Mouse (Mus musculus) forebrain, embryonic 15.5 days (tissue): ENCODE results near the gene Mcoln2. TPM values are rescaled to one million over a fixed set of nuclear protein-coding genes. Genes with fewer than 3 reads are reported as not detected.
A peak's percentile ranks its signal among the peaks of the same experiment; 100 is the strongest.

Source experiments
- ATAC-seq: fragments of 200-750 bp; cut with Nextera tagmentation; replicated peaks from 2 replicates; pipeline ENCODE4 v1.8.0; 2017; ENCODE audit warnings: mild to moderate bottlenecking, moderate TSS enrichment, moderate library complexity
- H3K27ac ChIP-seq: fragments of 300-500 bp; sonication (generic); replicated peaks from 2 replicates; pipeline ENCODE4 v1.5.1; 2015; ENCODE audit warnings: mild to moderate bottlenecking, inconsistent platforms
- H3K27me3 ChIP-seq: fragments of 300-500 bp; sonication (generic); 2 replicates; pipeline ENCODE4 v1.6.1; 2015; ENCODE audit warnings: inconsistent platforms
- H3K36me3 ChIP-seq: fragments of 300-500 bp; sonication (generic); 2 replicates; pipeline ENCODE4 v1.6.1; 2015; ENCODE audit warnings: mild to moderate bottlenecking, inconsistent platforms
- H3K4me1 ChIP-seq: fragments of 300-500 bp; sonication (generic); 2 replicates; pipeline ENCODE4 v1.6.1; 2015; ENCODE audit warnings: inconsistent platforms
- H3K4me2 ChIP-seq: fragments of 300-500 bp; sonication (generic); replicated peaks from 2 replicates; pipeline ENCODE4 v1.6.1; 2015; ENCODE audit warnings: mild to moderate bottlenecking, inconsistent platforms
- H3K4me3 ChIP-seq: fragments of 300-500 bp; sonication (generic); 2 replicates; pipeline ENCODE4 v1.5.1; 2015; ENCODE audit warnings: mild to moderate bottlenecking, inconsistent platforms
- H3K9ac ChIP-seq: fragments of 300-500 bp; sonication (generic); replicated peaks from 2 replicates; pipeline ENCODE4 v1.6.1; 2015; ENCODE audit warnings: mild to moderate bottlenecking, inconsistent platforms
- H3K9me3 ChIP-seq: fragments of 300-500 bp; sonication (generic); 2 replicates; pipeline ENCODE4 v1.6.1; 2016; ENCODE audit warnings: inconsistent platforms
- WGBS: fragments of 180-500 bp; shearing (Covaris S2); methylation state at CpG from one replicate; pipeline ENCODE4 v1.1.7; 2015; ENCODE audit warnings: mixed read lengths; 5-methylcytosine and 5-hydroxymethylcytosine counted together
- polyA plus RNA-seq: library from polyadenylated mRNA; unstranded; fragments of >200 nt; fragmentation: Nextera tagmentation; extraction: Ambion mirVana; gene quantifications from 2 replicates; pipeline ENCODE4 v1.2.1, GENCODE M21; 2015

The Mcoln2 gene
- polyA plus RNA-seq, 1 experiment from 2014 or later, result not detected

- Histone ChIP-seq H3K9ac (no peak overlapping the region), H3K4me3 (no peak overlapping the region), H3K9me3 (no peaks in the 10 kb centered on the region), H3K4me2 (no peak overlapping the region), H3K4me1 (no peaks in the 10 kb centered on the region), H3K36me3 (no peaks in the 10 kb centered on the region), H3K27me3 (no peaks in the 10 kb centered on the region), H3K27ac (no peak overlapping the region)
- WGBS, result 79% methylated on average over 5 of the region's 5 CpGs
- no peak for ATAC-seq
These were observed 63.7 kb downstream of the Mcoln2 start for GRCm38 (mm10) chr3:146213336-146213735.

DNA sequence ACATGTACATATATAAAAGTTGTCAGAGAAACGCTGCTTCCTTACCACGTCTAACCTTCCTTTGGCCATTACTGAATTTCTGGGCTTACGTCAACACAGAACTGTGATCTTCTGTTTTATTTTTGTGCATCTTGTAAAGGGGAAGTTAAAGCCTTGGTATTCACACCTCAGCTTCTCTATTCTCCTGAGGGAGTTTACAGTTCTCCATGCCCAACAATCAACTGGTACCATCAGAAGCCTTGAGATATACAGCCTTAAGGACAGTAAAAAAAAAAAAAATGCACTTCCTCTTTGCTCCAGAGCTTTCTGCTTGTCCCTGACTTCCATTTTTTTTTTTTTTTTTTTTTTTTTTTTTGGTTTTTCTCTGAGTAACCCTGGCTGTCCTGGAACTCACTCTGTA, 66.9 kb downstream of the Mcoln2 start:
- H3K27ac ChIP-seq, result no peak overlapping the region
- H3K4me1 ChIP-seq, result peaks cover 11% of the 10 kb centered on the region
- H3K9ac ChIP-seq, result no peak overlapping the region
- no peak for ATAC-seq
- no peak overlapping the region for H3K4me2 ChIP-seq
- H3K36me3 ChIP-seq, result no peaks in the 10 kb centered on the region
- H3K9me3 ChIP-seq, result no peaks in the 10 kb centered on the region
- H3K4me3 ChIP-seq, result no peak overlapping the region
- H3K27me3 ChIP-seq, result peaks cover 23% of the 10 kb centered on the region
- WGBS, result 94% methylated on average over 3 of the region's 3 CpGs

- Histone ChIP-seq H3K27me3 (peaks cover 41% of the 10 kb centered on the region), H3K27ac (no peak within 1 kb of the TSS), H3K9ac (peak within 1 kb of the TSS; percentile 17; the same call in 1 of the 2 replicates), H3K4me3 (peak within 1 kb of the TSS; percentile 44), H3K4me1 (peaks cover 11% of the 10 kb centered on the region), H3K9me3 (no peaks in the 10 kb centered on the region), H3K4me2 (peak within 1 kb of the TSS; percentile 91), H3K36me3 (no peaks in the 10 kb centered on the region)
- WGBS, result under 1% methylated on average over 69 of the region's 73 CpGs
- ATAC-seq, result peak; percentile 90
These were observed 71.3 kb downstream of the Mcoln2 start, which contains the start of gene Lpar3 for GRCm38 (mm10) chr3:146220776-146221486. TSS of gene Lpar3 (plus strand) at chr3:146220963.

DNA sequence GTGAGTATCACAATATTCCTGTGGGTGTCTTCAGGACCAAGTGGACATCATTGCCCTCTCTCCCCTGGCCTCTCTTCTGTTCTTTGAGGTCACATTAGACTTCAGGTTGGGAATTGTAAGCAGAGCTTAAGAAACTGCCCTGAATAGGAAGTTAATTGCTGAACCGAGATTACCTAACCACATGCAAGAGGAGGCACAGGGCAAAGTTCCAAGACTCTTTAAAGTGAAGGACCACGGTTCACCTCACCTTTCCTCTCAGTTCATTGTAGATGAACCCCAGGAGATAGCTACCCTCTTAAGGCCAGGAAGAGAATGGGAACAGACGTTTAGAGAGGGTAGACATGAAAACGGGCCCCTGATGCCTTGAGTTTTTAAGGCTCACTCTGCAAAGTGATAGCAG, 74.6 kb downstream of the Mcoln2 start:
- no peak for ATAC-seq
- Histone ChIP-seq H3K4me2 (no peak overlapping the region), H3K4me3 (no peak overlapping the region), H3K4me1 (peaks cover 14% of the 10 kb centered on the region), H3K27me3 (peaks cover 43% of the 10 kb centered on the region), H3K9ac (no peak overlapping the region), H3K9me3 (no peaks in the 10 kb centered on the region), H3K27ac (no peak overlapping the region), H3K36me3 (no peaks in the 10 kb centered on the region)
- 60% methylated on average over 4 of the region's 4 CpGs for WGBS

- no peak for ATAC-seq
- Histone ChIP-seq H3K27me3 (peaks cover 35% of the 10 kb centered on the region; the same call in 1 of the 2 replicates), H3K36me3 (no peaks in the 10 kb centered on the region), H3K4me1 (peaks cover 14% of the 10 kb centered on the region), H3K9me3 (no peaks in the 10 kb centered on the region), H3K4me2 (no peak overlapping the region), H3K27ac (no peak overlapping the region), H3K4me3 (no peak overlapping the region), H3K9ac (no peak overlapping the region)
- WGBS, result 80% methylated on average over 7 of the region's 7 CpGs
These were observed 75.6 kb downstream of the Mcoln2 start for GRCm38 (mm10) chr3:146225061-146225761.

- H3K9ac ChIP-seq, result no peak overlapping the region
- H3K36me3 ChIP-seq, result no peaks in the 10 kb centered on the region
- ATAC-seq, result no peak
- no peaks in the 10 kb centered on the region for H3K9me3 ChIP-seq
- H3K4me1 ChIP-seq, result peaks cover 3% of the 10 kb centered on the region; the same call in 1 of the 2 replicates
- H3K4me3 ChIP-seq, result no peak overlapping the region
- no peak overlapping the region for H3K27ac ChIP-seq
- 71% methylated on average over 3 of the region's 3 CpGs for WGBS
- peaks cover 13% of the 10 kb centered on the region; the same call in 1 of the 2 replicates for H3K27me3 ChIP-seq
- no peak overlapping the region for H3K4me2 ChIP-seq
These were observed 77.8 kb downstream of the Mcoln2 start for GRCm38 (mm10) chr3:146227427-146227826.

DNA sequence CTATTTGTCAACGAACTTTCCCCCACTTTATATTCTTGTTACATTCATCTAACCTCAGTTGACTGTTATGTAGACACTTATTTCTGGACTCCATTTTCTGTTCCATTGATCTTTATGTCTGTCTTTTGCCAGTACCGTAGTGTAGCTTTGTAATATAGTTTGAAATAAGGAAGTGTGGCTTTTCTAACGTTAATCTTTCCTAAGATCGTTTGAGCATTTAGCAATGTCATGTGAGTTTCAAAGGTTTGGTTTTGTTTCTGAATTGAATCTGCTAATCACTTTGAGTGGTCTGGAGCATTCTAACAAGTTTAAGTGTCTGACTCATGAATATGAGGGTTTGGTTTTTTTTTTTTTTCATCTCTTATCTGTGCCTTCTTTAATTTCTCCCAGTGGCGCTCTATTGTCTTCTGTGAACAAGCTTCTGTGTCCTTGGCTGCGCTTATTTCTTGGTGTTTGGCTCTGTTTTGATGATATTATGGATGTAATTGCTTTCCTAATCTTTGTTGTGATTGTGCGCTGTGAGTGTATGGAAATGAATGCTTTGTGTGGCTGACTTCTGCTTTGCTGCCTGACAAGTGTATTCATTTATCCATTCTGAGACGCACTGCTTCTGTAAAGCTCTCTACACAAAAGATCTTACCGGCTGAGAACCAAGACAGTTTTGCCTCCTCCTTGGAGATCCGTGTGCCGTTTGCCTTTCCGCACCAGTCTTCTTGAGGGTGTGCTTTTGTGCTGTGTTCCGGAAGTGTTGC, 79.1 kb downstream of the Mcoln2 start:
- Histone ChIP-seq H3K36me3 (no peaks in the 10 kb centered on the region), H3K9ac (no peak overlapping the region), H3K4me1 (peaks cover 3% of the 10 kb centered on the region; the same call in 1 of the 2 replicates), H3K27me3 (0 out of 2 replicates have a peak, but pooled peaks cover 5% of the 10 kb centered on the region), H3K4me3 (no peak overlapping the region), H3K4me2 (no peak overlapping the region), H3K9me3 (no peaks in the 10 kb centered on the region), H3K27ac (no peak overlapping the region)
- WGBS, result 30% methylated on average over 13 of the region's 13 CpGs
- ATAC-seq, result no peak

- peaks cover 3% of the 10 kb centered on the region; the same call in 1 of the 2 replicates for H3K4me1 ChIP-seq
- no peak overlapping the region for H3K4me2 ChIP-seq
- no peak for ATAC-seq
- no peaks in the 10 kb centered on the region for H3K36me3 ChIP-seq
- 71% methylated on average over 7 of the region's 7 CpGs for WGBS
- no peak overlapping the region for H3K4me3 ChIP-seq
- no peak overlapping the region for H3K27ac ChIP-seq
- H3K27me3 ChIP-seq, result no peaks in the 10 kb centered on the region
- H3K9ac ChIP-seq, result no peak overlapping the region
- H3K9me3 ChIP-seq, result no peaks in the 10 kb centered on the region
These were observed 83.1 kb downstream of the Mcoln2 start for GRCm38 (mm10) chr3:146232708-146233107.

DNA sequence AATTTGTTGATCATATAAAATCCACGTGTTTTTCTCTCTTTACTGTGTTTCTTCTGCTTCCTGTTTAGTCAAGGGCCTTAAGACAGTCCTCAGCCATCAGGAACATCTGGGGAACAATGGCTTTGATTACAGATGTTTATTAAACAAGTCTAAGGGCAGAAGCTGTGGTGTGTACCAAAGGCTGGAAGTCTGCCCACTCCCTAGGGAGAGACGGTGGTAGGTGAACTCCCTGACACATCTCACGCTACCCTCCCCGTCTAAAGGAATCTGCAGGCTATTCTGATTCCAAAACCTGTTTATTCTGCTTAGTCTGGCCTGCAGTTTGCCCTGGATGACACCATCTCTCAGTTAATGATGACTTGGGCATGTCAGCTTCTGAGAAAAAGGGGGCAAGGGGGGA, 84.1 kb downstream of the Mcoln2 start:
- WGBS, result 73% methylated on average over 4 of the region's 4 CpGs
- Histone ChIP-seq H3K4me1 (peaks cover 3% of the 10 kb centered on the region; the same call in 1 of the 2 replicates), H3K36me3 (no peaks in the 10 kb centered on the region), H3K27me3 (no peaks in the 10 kb centered on the region), H3K4me2 (no peak overlapping the region), H3K9me3 (no peaks in the 10 kb centered on the region), H3K4me3 (no peak overlapping the region), H3K9ac (no peak overlapping the region), H3K27ac (no peak overlapping the region)
- no peak for ATAC-seq

DNA sequence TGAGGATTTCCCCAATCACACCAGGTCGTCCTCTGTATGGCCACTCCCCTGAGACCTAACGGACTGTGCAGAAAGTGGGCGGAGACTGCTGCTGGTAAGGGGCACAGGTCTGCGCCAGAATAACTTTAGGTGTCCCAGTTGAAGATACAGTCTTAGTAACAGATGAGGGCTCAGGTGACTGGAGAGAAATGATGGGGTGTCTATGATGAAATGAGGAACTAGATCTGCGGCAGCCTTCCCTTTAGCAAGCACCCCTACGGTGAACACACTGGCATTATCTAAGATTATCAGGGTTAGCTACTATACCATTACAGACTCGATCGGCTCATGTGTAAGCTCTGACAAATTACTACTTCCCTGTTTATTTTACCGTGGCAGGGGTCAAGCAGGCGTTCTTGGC, 84.9 kb downstream of the Mcoln2 start:
- Histone ChIP-seq H3K36me3 (no peaks in the 10 kb centered on the region), H3K27me3 (no peaks in the 10 kb centered on the region), H3K9ac (no peak overlapping the region), H3K4me3 (no peak overlapping the region), H3K27ac (no peak overlapping the region), H3K4me1 (no peaks in the 10 kb centered on the region), H3K9me3 (no peaks in the 10 kb centered on the region), H3K4me2 (no peak overlapping the region)
- 77% methylated on average over 10 of the region's 10 CpGs for WGBS
- no peak for ATAC-seq

DNA sequence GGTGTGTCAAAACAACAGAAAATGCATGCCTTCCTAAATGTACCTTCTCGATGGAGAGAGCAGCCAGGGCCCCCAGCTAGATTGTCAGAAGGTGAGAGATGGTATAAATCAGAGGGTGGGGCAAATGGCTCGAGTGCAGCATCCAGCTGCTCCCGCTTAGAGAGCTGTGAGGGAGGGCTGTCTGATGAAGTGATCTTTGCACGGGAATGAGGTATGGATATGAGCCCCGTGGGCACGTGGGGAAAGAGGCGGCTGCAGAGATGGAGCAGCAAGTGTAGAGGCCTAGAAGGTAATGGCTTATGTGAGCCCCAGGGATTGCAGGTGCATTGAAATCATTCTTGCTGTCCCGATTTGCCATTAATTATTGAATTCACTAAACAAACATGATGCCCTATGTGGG, 86.6 kb downstream of the Mcoln2 start:
- Histone ChIP-seq H3K27me3 (no peaks in the 10 kb centered on the region), H3K4me3 (no peak overlapping the region), H3K9ac (no peak overlapping the region), H3K9me3 (no peaks in the 10 kb centered on the region), H3K36me3 (no peaks in the 10 kb centered on the region), H3K27ac (no peak overlapping the region), H3K4me2 (no peak overlapping the region), H3K4me1 (no peaks in the 10 kb centered on the region)
- 75% methylated on average over 8 of the region's 8 CpGs for WGBS
- no peak for ATAC-seq

DNA sequence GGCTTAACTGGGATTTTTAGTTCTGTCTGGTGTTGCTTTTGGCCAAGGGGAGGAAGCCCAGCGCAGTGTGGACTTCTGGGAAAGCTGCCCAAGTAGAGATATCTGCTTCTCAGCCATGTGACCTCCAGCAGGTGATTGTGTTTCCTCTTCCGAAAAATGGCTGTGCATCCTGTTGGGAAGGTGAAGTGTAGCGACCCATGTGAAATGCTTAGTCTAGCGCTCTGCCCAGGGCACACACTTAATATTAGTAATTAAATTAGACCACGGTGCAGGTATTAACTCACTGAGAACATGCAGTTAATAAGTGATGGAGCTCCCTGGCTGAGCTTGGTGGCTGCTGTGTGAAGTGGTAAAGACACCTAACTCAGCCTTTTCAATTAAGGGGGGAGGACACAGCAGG, 88.0 kb downstream of the Mcoln2 start:
- ATAC-seq, result no peak
- Histone ChIP-seq H3K9ac (no peak overlapping the region), H3K36me3 (no peaks in the 10 kb centered on the region), H3K4me2 (no peak overlapping the region), H3K27ac (no peak overlapping the region), H3K27me3 (no peaks in the 10 kb centered on the region), H3K4me1 (no peaks in the 10 kb centered on the region), H3K9me3 (no peaks in the 10 kb centered on the region), H3K4me3 (no peak overlapping the region)
- 76% methylated on average over 5 of the region's 5 CpGs for WGBS
